Mouse (Mus musculus) E14TG2a.4 (cell line): Measurements from ENCODE around the gene Ccdc82.
A peak's percentile ranks its signal among the peaks of the same experiment; 100 is the strongest.

Experiments used
- H3K27me3 ChIP-seq: 2 replicates; pipeline ENCODE4 v1.6.1; 2014; ENCODE audit warnings: low read length, control low read depth; ENCODE audit not compliant: insufficient read depth
- H3K36me3 ChIP-seq: 2 replicates; pipeline ENCODE4 v1.6.1; 2014; ENCODE audit warnings: low read length, control low read depth; ENCODE audit not compliant: insufficient read depth
- H3K4me1 ChIP-seq: replicated peaks from 2 replicates; pipeline ENCODE4 v1.6.1; 2014; ENCODE audit warnings: low read depth, low read length, control low read depth
- H3K4me3 ChIP-seq: replicated peaks from 2 replicates; pipeline ENCODE4 v1.5.1; 2014; ENCODE audit warnings: mild to moderate bottlenecking, low read length
- H3K9me3 ChIP-seq: 2 replicates; pipeline ENCODE4 v1.6.1; 2014; ENCODE audit warnings: low read length, control low read depth
- CTCF ChIP-seq: conservative IDR thresholded peaks from 2 replicates; pipeline ENCODE4 v1.5.1; 2014; ENCODE audit warnings: low read length
- NANOG ChIP-seq: IDR thresholded peaks from 2 replicates; pipeline ENCODE4 v1.6.1; 2014; ENCODE audit warnings: borderline replicate concordance, low read length, mixed read lengths
- POU5F1 ChIP-seq: IDR thresholded peaks from 2 replicates; pipeline ENCODE4 v1.6.1; 2014; ENCODE audit warnings: low read length, borderline replicate concordance

Ccdc82 gene

GRCm38 (mm10) chr9:13246815-13247638, at the start of gene Ccdc82:
TSS of gene Ccdc82 (plus strand) at chr9:13246955.
- H3K27me3 ChIP-seq: no peaks in the 10 kb centered on the region
- TF ChIP-seq POU5F1 (no peak), NANOG (no peak), CTCF (no peak)
- H3K4me1 ChIP-seq: peaks cover 21% of the 10 kb centered on the region
- peak within 1 kb of the TSS; percentile 82 for H3K4me3 ChIP-seq
- no peaks in the 10 kb centered on the region for H3K36me3 ChIP-seq
- H3K9me3 ChIP-seq: no peaks in the 10 kb centered on the region

- no peaks in the 10 kb centered on the region for H3K9me3 ChIP-seq
Observed at GRCm38 (mm10) chr9:13200079-13200478, 46.7 kb upstream of the Ccdc82 start.

GRCm38 (mm10) chr9:13203109-13203508, 43.6 kb upstream of the Ccdc82 start:
- TF ChIP-seq CTCF (no peak), POU5F1 (no peak), NANOG (no peak)
- no peaks in the 10 kb centered on the region for H3K9me3 ChIP-seq

More at GRCm38 (mm10) chr9:13200079-13200478, 46.7 kb upstream of the Ccdc82 start:
- no peak for TF ChIP-seq POU5F1
- no peak for TF ChIP-seq NANOG
- TF ChIP-seq CTCF: no peak
- H3K27me3 ChIP-seq: no peaks in the 10 kb centered on the region
- no peaks in the 10 kb centered on the region for H3K36me3 ChIP-seq
- no peak overlapping the region for H3K4me3 ChIP-seq
- H3K4me1 ChIP-seq: no peaks in the 10 kb centered on the region

GRCm38 (mm10) chr9:13203681-13204080, 43.1 kb upstream of the Ccdc82 start:
- no peaks in the 10 kb centered on the region for H3K9me3 ChIP-seq
- TF ChIP-seq POU5F1 (no peak), NANOG (no peak), CTCF (no peak)
- no peak overlapping the region for H3K4me3 ChIP-seq
- no peaks in the 10 kb centered on the region for H3K27me3 ChIP-seq
- H3K36me3 ChIP-seq: no peaks in the 10 kb centered on the region
- H3K4me1 ChIP-seq: no peaks in the 10 kb centered on the region

More at GRCm38 (mm10) chr9:13203109-13203508, 43.6 kb upstream of the Ccdc82 start:
- Histone ChIP-seq H3K36me3 (no peaks in the 10 kb centered on the region), H3K27me3 (no peaks in the 10 kb centered on the region), H3K4me1 (no peaks in the 10 kb centered on the region), H3K4me3 (no peak overlapping the region)

GRCm38 (mm10) chr9:13206369-13206768, 40.4 kb upstream of the Ccdc82 start:
- Histone ChIP-seq H3K36me3 (no peaks in the 10 kb centered on the region), H3K4me1 (no peaks in the 10 kb centered on the region), H3K27me3 (no peaks in the 10 kb centered on the region), H3K4me3 (no peak overlapping the region), H3K9me3 (no peaks in the 10 kb centered on the region)
- no peak for TF ChIP-seq CTCF
- no peak for TF ChIP-seq NANOG
- no peak for TF ChIP-seq POU5F1

- H3K4me3 ChIP-seq: no peak overlapping the region
- 0 out of 2 replicates have a peak, but pooled peaks cover 3% of the 10 kb centered on the region for H3K9me3 ChIP-seq
- peaks cover 4% of the 10 kb centered on the region; the same call in 1 of the 2 replicates for H3K4me1 ChIP-seq
- no peaks in the 10 kb centered on the region for H3K27me3 ChIP-seq
- no peak for TF ChIP-seq NANOG
- no peak for TF ChIP-seq CTCF
- no peak for TF ChIP-seq POU5F1
- no peaks in the 10 kb centered on the region for H3K36me3 ChIP-seq
Observed at GRCm38 (mm10) chr9:13225872-13226271, 20.9 kb upstream of the Ccdc82 start.

GRCm38 (mm10) chr9:13230553-13230952, 16.2 kb upstream of the Ccdc82 start:
- no peaks in the 10 kb centered on the region for H3K36me3 ChIP-seq
- no peak overlapping the region for H3K4me3 ChIP-seq
- H3K27me3 ChIP-seq: no peaks in the 10 kb centered on the region
- H3K4me1 ChIP-seq: peaks cover 5% of the 10 kb centered on the region; the same call in 1 of the 2 replicates
- 0 out of 2 replicates have a peak, but pooled peaks cover 3% of the 10 kb centered on the region for H3K9me3 ChIP-seq
- TF ChIP-seq NANOG (no peak), CTCF (no peak), POU5F1 (no peak)

- Histone ChIP-seq H3K27me3 (no peaks in the 10 kb centered on the region), H3K36me3 (no peaks in the 10 kb centered on the region), H3K4me1 (peaks cover 5% of the 10 kb centered on the region; the same call in 1 of the 2 replicates), H3K4me3 (no peak overlapping the region), H3K9me3 (0 out of 2 replicates have a peak, but pooled peaks cover 3% of the 10 kb centered on the region)
- no peak for TF ChIP-seq NANOG
- no peak for TF ChIP-seq POU5F1
- peak; percentile 90 for TF ChIP-seq CTCF
Observed at GRCm38 (mm10) chr9:13231545-13232216, 15.1 kb upstream of the Ccdc82 start.
